Mouse (Mus musculus): ENCODE results near the gene Abracl.

Gene Abracl

DNA sequence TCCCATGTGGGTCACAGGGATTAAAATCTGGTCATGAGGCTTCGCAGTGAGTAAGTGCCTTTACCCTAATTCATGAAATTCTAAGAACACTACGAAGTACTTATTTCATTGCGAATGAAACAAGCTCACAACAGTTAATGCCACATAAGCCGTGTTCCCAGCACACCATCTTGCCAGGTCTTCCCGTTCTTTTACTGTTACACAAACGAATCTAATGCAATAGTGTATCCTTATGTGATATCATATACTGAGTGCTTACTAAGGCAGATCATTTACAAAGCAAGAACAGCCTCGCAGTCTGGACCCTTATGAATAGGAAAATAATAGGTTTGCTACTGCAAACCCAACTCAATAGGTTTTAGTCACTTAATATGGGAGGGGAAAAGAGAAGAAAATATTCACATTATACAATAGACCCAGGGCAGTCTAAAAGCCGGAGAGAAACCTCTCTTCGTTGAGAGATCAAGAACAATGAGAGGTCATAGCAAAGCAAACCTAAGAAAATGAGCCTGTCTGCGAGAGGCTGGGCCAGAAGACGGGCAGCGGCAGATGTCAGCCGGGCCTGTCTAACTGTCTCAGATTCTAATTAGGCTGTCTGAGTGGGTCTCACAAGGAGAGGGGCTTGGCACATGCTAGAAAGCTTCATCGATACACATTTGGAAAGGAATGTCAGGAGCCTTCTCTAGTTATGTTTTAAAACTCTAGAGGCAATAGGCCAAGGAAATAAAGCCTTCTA is 1.3 kb downstream of the Abracl start:
- no peak for DNase-seq (ENCODE audit: low spot score in 2 of 2)

DNA sequence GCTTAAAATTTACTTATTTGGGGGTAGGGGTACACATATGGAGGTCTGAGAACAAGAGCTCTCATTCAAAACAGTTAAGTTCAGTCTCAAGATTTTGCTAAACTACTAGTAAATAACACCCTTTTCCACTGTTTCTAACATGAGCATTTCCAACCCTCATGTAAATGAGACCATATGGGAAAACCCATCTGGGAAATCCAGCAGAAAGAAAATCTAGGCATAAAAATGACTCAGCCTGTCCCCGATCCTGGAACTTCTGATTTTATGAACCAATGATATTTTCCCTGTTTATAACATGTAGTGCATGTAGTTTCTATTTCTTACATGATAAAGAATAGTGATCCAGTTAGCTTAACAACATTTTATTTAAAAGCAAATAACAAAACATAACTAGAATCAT is 2.2 kb downstream of the Abracl start:
- no peak for DNase-seq (ENCODE audit: low spot score in 2 of 2)

DNA sequence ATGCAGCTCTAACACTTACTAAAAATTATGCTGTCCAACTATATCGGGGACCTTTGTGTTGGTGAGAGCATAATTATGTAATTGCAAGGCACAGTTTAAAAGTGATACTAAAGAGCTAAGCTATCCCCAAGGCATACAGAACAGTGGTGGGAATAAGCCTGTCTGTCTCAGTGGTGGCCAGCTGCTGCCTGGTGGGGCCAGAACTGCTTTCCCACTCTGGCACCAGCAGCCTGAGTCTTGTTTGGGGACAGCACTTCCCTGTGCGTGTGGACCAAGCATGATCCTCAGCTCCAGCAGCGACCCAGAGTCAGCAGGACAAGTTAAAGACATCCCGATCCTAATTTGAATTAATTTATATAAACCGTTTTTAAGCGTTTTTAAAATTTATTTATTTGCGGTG is 2.6 kb downstream of the Abracl start:
- no peak for DNase-seq (ENCODE audit: low spot score in 2 of 2)

DNA sequence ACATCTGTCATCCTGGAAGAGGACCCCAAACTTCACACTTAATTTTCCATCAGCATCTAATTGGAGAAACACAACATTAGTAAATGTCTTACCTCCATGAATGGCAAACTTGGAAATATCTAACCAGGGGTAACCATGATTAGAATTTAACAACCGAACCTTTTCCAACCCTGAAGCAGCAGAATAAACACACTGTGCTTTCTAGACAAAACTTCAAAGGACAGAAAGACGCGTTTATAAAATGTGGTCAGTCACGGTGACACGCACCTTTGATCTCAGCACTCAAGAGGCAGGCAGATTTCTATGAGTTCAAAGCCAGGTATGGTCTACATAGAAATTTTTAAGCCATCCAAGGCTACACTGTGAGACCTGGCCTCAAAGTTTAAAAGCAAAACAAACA is 11.3 kb downstream of the Abracl start:
- no peak for DNase-seq (ENCODE audit: low spot score in 2 of 2)

DNA sequence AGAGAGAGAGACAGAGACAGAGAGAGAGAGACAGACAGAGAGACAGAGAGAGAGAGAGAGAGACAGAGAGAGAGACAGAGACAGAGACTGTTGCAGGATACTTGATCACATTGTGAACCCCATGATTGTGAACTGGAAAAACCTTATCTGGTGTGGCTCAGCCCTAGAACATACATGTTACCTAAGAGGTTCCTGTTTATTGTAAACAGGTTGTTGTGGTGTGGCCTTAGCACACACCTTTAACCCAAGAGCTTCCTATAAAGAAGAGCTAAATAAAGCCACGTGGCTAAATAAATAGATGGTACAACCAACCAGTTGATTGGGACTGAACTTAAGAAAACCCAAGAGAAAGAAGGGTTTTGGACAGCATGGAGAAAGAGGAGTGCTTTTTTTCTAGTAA is 13.3 kb downstream of the Abracl start:
- no peak for DNase-seq (ENCODE audit: low spot score in 2 of 2)

DNA sequence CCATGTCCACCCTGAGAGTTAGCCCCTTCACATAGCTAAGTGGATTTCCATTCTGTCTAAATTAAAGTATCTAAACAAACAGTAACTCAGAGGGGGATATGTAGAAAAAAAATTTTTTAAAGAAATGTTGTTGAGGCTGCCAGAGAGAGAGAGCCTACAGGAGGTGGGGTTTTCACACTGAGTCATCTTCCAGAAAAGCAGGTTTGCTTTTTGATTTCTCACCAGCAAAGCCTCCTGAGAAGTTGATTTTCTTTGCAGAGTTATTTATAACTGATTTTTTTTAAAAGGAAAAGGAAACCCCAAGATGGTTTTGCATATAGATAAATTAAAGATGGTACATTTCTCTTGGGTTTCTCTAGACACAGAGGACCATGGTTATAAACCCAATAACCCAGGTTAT is 15.0 kb downstream of the Abracl start:
- DNase-seq (ENCODE audit: low spot score in 2 of 2) = no peak

DNA sequence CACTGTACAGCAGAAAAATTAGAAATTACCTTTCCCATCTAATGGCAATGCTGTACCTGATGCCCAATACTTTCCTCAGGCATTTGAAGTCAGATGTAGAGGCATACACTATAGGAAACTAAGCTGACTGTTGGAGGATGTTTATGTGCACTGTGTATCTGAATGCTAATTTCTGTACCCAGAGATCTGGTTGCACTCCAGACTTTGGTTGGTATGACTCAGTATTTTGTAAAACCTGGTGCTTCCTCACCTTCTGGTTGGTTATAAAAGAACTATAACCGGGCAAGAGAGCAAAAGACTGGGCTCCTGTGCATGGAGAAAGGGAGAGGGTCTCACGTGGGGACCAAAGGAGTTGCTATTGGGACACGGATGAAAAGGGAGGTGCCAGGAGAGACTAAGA is 15.8 kb downstream of the Abracl start:
- no peak for DNase-seq (ENCODE audit: low spot score in 2 of 2)

DNA sequence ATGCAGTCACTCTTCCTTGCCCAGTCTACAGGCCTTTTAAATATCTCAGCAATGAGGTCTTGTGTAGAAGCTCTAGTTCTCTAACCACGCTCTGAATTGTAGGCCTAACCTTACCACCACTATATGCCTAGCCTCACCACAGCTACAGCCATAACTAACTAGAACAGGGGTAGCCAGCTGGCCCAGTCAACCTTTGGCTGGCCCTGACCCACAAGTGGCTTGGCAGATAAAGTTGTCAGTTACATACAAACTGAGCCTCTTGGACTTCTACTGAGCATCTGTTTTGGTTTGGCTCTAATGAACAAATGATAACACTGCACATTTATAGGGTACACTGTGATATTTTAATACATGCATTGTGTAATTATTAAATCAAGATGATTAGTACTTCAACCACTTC is 16.3 kb downstream of the Abracl start:
- DNase-seq (ENCODE audit: low spot score in 2 of 2) = no peak

DNA sequence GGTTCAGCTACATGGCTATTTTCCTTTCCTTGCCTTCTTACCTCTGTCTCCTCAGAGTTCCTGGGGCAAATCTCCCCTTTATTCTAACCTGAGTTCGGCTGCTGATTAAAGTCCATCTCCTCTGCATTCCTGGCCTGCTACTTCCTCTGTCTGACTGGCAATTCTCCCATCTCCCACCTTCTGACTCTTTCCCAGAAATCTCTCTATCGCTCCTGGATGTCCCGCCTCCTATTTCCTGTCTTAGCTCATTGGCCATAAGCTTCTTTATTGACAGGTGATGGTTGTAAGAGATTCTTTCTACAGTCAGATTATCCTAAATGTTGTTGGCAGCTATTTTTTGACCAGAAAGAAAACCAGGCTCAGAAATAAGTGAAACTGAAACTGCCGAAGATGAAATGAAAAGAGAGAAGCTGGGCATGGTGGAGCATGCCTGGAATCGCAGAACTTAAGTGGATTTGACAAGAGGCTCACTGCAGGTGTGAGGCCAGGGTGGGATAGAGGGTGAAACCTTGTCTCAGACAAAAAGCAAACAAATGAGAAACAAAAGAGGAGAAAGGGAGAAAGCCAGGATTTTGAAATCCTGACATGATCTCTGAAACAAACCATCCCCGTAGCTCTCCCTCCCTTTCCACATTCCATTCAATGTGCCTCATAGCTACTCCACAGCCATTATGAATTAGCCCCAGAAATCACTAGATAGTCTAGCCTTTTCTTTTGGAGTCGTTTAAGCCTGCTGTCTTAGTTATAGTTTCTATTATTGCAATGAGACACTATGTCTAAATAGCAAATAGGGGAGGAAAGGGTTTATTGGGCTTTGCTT is 17.7 kb downstream of the Abracl start:
- no peak for DNase-seq (ENCODE audit: low spot score in 2 of 2)

DNA sequence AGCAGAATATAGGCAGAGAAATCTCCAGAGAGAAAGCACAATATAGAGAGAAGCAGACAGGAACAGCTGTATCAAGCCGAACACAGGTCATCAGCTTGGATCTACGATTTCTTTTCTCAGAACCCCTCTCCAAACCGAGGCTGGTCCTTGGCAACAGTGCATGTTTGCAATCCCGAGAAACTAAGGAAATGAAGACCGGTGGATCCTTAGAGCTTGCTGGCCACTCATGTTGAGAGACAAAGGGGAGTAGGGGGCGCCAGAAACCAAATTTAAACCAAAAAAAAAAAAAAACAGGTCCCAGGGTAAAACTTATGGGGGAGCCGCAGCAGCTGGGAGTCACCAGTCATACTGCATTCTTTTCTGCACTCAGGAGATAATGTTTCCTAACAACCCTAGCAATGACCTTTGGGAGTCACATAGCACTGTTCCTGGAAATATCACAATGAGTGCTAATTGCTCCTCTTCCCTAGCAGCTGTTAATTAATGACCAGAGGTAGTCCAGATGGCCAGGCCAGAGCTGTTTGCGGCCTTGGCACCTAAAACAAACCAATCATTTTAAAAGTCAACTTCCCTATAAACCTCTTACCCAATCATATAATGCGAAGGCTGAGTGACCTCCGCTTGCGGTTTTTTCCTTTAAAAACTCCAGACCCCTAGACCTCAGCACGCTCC is 19.0 kb downstream of the Abracl start:
- no peak for DNase-seq (ENCODE audit: low spot score in 2 of 2)

DNA sequence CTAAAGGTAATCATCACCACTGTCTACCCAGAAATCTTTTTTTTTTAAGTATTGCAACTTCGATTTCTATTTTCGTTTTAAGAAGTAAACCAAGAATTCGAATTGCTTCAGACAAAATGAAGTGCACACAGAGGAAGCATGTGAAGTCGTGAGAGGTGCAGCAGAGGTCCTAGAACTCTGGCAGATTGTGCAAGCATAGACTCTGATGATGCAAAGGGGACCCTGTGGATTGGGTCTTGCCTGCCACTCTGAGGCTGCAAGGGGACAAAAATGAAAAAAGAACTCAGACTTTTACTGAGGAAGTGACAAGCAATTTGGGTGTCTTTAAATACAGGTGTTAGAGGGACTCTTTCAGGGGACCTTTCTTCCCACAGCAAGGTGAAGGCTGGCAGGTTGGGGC is 32.5 kb downstream of the Abracl start:
- DNase-seq (ENCODE audit: low spot score in 2 of 2) = no peak

DNA sequence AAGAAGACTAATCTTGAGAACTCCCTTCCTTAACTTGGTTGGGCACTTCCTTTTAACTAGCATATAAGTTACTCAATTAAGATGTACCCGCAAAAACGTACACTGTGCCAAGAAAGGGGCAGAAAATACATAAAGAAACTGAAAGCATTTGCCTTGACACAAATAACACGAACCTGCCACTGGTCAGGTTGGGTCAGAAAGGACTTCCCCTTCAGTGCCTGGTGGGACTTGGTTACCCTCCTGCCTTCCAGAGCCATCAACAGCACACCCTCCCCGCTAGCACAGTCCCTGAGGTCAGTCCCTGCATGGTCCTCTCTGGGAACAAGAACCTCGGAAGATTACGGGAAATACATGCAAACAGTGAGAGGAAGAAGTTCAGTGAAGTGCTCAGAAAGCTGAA is 34.0 kb downstream of the Abracl start:
- no peak for DNase-seq (ENCODE audit: low spot score in 2 of 2)

DNA sequence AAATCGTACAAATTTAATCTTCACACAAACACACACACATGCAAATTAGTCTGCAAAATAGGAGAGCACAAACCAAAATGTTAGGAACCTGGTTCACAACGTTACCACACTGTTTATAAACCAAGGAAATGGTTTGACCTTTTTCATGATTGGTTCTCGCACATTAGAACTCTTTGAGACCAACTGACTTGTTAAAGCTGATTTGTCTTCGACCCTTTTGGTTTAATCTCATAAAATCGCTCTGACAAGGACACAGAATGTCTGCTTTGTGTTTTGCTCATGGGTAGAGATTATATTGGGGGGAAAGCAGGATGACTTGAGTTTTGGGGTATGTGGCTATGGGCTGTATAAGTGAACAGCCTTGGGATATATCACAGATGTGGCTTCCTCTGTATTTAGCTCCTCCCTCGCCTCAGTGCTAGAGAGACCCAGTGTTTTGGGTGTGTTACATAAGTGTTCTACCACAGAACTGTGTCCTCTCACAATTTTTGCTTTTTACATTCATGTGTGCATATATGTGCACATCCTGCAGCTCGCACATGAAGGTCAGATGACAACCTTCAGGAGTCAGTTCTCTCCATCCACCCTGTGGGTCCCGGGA is 35.2 kb downstream of the Abracl start:
- DNase-seq (ENCODE audit: low spot score in 2 of 2) = no peak

DNA sequence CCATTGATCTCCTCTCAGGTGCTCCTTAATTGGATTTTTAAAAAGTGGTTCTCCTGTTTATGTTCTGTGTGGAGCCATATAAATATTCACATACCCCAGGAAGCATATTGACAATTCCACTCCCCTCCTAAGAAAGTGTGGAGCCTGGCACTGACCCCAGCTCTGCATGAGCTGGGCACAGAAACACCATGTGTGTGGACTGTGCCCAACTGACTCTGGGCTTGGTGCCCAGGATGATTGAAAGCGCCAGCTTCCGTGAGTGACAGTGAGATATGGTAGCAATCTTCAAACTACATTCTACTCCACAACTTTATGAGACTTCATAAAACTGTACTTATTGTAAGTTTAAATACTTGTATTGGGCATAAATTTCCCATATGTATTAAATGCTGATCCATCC is 39.8 kb downstream of the Abracl start:
- no peak for DNase-seq (ENCODE audit: low spot score in 2 of 2)

DNA sequence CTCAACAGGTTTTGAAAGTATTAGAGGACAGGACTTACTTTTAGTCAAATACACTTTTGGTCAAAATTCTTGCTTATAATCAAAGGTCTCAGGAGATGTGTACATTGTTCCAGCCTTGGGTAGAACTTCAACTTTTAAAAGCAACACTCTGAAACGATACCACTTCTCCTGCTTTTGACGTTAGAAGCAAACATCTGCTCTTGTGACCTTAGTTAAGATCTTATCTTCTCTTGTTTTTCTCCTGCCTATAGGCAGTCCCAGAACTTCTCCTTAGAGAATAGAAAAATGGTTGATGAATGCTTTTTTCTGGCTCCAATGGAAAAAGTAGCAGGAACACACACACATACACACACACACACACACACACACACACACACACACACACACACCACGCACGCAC is 57.0 kb downstream of the Abracl start:
- no peak for DNase-seq (ENCODE audit: low spot score in 2 of 2)

Measured in thymus, postnatal 10 days (tissue).